Mouse (Mus musculus) stomach, postnatal 0 days (tissue): ENCODE measurements around the gene Sp100. TPM values are rescaled to one million over a fixed set of nuclear protein-coding genes. Genes with fewer than 3 reads are reported as not detected.

Experiments used
- ATAC-seq: fragments of 200-750 bp; cut with Nextera tagmentation; 2 replicates; pipeline ENCODE4 v1.8.0; 2017; ENCODE audit not compliant: low FRiP score, low TSS enrichment
- DNase-seq: peaks from one replicate; pipeline ENCODE4 v3.0.0-alpha.2; 2016; ENCODE audit warnings: low spot score
- H3K27ac ChIP-seq: fragments of 300-500 bp; sonication (generic); replicated peaks from 2 replicates; pipeline ENCODE4 v1.5.1; 2014; ENCODE audit warnings: mild to moderate bottlenecking, control low read depth
- H3K27me3 ChIP-seq: fragments of 300-500 bp; sonication (generic); 2 replicates; pipeline ENCODE4 v1.6.1; 2014; ENCODE audit warnings: low read length; ENCODE audit not compliant: control insufficient read depth, insufficient read depth
- H3K36me3 ChIP-seq: fragments of 300-500 bp; sonication (generic); 2 replicates; pipeline ENCODE4 v1.6.1; 2014; ENCODE audit warnings: low read length, mixed read lengths; ENCODE audit not compliant: control insufficient read depth, insufficient read depth
- H3K4me1 ChIP-seq: fragments of 300-500 bp; sonication (generic); replicated peaks from 2 replicates; pipeline ENCODE4 v1.6.1; 2014; ENCODE audit warnings: antibody characterized with exemption; ENCODE audit not compliant: control insufficient read depth, insufficient read depth
- H3K4me2 ChIP-seq: fragments of 300-500 bp; sonication (generic); replicated peaks from 2 replicates; pipeline ENCODE4 v1.6.1; 2014; ENCODE audit warnings: low read depth, mild to moderate bottlenecking, control low read depth, moderate library complexity
- H3K4me3 ChIP-seq: fragments of 300-500 bp; sonication (generic); 2 replicates; pipeline ENCODE4 v1.5.1; 2014; ENCODE audit warnings: low read depth, low read length, control low read depth
- H3K9ac ChIP-seq: fragments of 300-500 bp; sonication (generic); 2 replicates; pipeline ENCODE4 v1.6.1; 2014; ENCODE audit warnings: mild to moderate bottlenecking, low read length, control low read depth, mixed read lengths
- H3K9me3 ChIP-seq: fragments of 300-500 bp; sonication (generic); 2 replicates; pipeline ENCODE4 v1.6.1; 2016; ENCODE audit warnings: low read length; ENCODE audit not compliant: control insufficient read depth
- CTCF ChIP-seq: IDR thresholded peaks from 2 replicates; pipeline ENCODE4 v1.5.1; 2016; ENCODE audit warnings: antibody characterized with exemption, low read depth, mild to moderate bottlenecking, moderate library complexity
- EP300 ChIP-seq: optimal IDR thresholded peaks from 2 replicates; pipeline ENCODE3; 2016; ENCODE audit warnings: antibody characterized with exemption
- WGBS: fragments of 180-500 bp; shearing (Covaris S2); extraction: QIAGEN DNeasy Blood & Tissue Kit; methylation state at CpG from one replicate; pipeline ENCODE4 v1.1.7; 2014; 5-methylcytosine and 5-hydroxymethylcytosine counted together
- microRNA-seq: library from miRNA; unstranded; fragments of <30 nt; microRNA quantifications from one replicate; pipeline ENCODE4, GENCODE M21; 2016
- polyA plus RNA-seq: library from polyadenylated mRNA; unstranded; fragments of >200 nt; fragmentation: Nextera tagmentation; extraction: Ambion mirVana; gene quantifications from 2 replicates; pipeline ENCODE4 v1.2.1, GENCODE M21; 2015

The Sp100 gene
- polyA plus RNA-seq, 1 experiment from 2014 or later: 3.0 TPM

GRCm38 (mm10) chr1:85751932-85752680 lies 102.3 kb downstream of the Sp100 start:
- 66% methylated on average over 11 of the region's 11 CpGs for WGBS
- Histone ChIP-seq H3K9me3 (no peaks in the 10 kb centered on the region), H3K27me3 (no peaks in the 10 kb centered on the region), H3K4me2 (no peak overlapping the region), H3K9ac (no peak overlapping the region), H3K4me1 (no peaks in the 10 kb centered on the region; the same call in 1 of the 2 replicates), H3K4me3 (no peak overlapping the region), H3K27ac (no peak overlapping the region), H3K36me3 (no peaks in the 10 kb centered on the region)
- TF ChIP-seq CTCF (no peak), EP300 (no peak)
- ATAC-seq (no peak), DNase-seq (no peak)

GRCm38 (mm10) chr1:85757531-85758230 lies 107.9 kb downstream of the Sp100 start:
- Histone ChIP-seq H3K4me2 (no peak overlapping the region), H3K27me3 (no peaks in the 10 kb centered on the region), H3K36me3 (no peaks in the 10 kb centered on the region), H3K4me1 (no peaks in the 10 kb centered on the region), H3K27ac (no peak overlapping the region), H3K9me3 (no peaks in the 10 kb centered on the region), H3K4me3 (no peak overlapping the region), H3K9ac (no peak overlapping the region)
- TF ChIP-seq EP300: no peak
- no peak for TF ChIP-seq CTCF
- ATAC-seq (no peak), DNase-seq (no peak)
- 70% methylated on average over 6 of the region's 6 CpGs for WGBS

GRCm38 (mm10) chr1:85758231-85758968 lies 108.6 kb downstream of the Sp100 start:
- no peaks in the 10 kb centered on the region for H3K9me3 ChIP-seq
- no peak overlapping the region for H3K4me3 ChIP-seq
- no peak for ATAC-seq
- no peak overlapping the region for H3K4me2 ChIP-seq
- H3K9ac ChIP-seq: no peak overlapping the region
- no peaks in the 10 kb centered on the region for H3K27me3 ChIP-seq
- H3K4me1 ChIP-seq: no peaks in the 10 kb centered on the region
- TF ChIP-seq EP300 (no peak), CTCF (no peak)
- 36% methylated on average over 13 of the region's 14 CpGs for WGBS
- DNase-seq: no peak
- H3K27ac ChIP-seq: no peak overlapping the region
- no peaks in the 10 kb centered on the region for H3K36me3 ChIP-seq

GRCm38 (mm10) chr1:85758969-85759293 lies 109.1 kb downstream of the Sp100 start:
- Histone ChIP-seq H3K27me3 (no peaks in the 10 kb centered on the region), H3K4me1 (no peaks in the 10 kb centered on the region), H3K36me3 (no peaks in the 10 kb centered on the region), H3K9me3 (no peaks in the 10 kb centered on the region), H3K4me3 (no peak overlapping the region), H3K4me2 (no peak overlapping the region), H3K27ac (no peak overlapping the region), H3K9ac (no peak overlapping the region)
- ATAC-seq: no peak
- TF ChIP-seq EP300: no peak
- no peak for TF ChIP-seq CTCF
- no peak for DNase-seq
- 10% methylated on average over 1 of the region's 1 CpGs for WGBS

Small RNAs within 50 kb of the gene (microRNA-seq; reads per million reads assigned to microRNA genes)
- not detected for gene Mir8096

Other genes with a start within 250 kb of the Sp100 start
- gene G530012D18Rik, start 74.3 kb upstream of the Sp100 start, polyA plus RNA-seq: 0.30 TPM in 1 of 2 replicates, not detected in the other
- 1.9 and 2.0 TPM in 2 replicates for gene Sp110, start 51.2 kb upstream of the Sp100 start, polyA plus RNA-seq
- 1.1 and 1.8 TPM in 2 replicates for gene Sp140, start 49.6 kb upstream of the Sp100 start, polyA plus RNA-seq
- gene A630001G21Rik, start 128.7 kb downstream of the Sp100 start, polyA plus RNA-seq: 0.50 and 0.72 TPM in 2 replicates
- gene Cab39, start 143.5 kb downstream of the Sp100 start, polyA plus RNA-seq: 29.0 and 33.3 TPM in 2 replicates
- gene Itm2c, start 244.3 kb downstream of the Sp100 start, polyA plus RNA-seq: 134 and 147 TPM in 2 replicates